Mouse (Mus musculus) heart, adult 2 months (tissue): ENCODE results near the gene Rbm3. TPM values are rescaled to one million over a fixed set of nuclear protein-coding genes. Genes with fewer than 3 reads are reported as not detected.

Source experiments
- DNase-seq, 2 experiments: peaks; one replicate each; pipeline ENCODE4 v3.0.0; 2021
- H3K27ac ChIP-seq: fragments of 200-600 bp; 2 replicates; pipeline ENCODE4 v1.8.1; 2022
- H3K27me3 ChIP-seq: fragments of 200-500 bp; 2 replicates; pipeline ENCODE4 v1.6.1; 2012; ENCODE audit warnings: mild to moderate bottlenecking, low read length, inconsistent platforms, mixed read lengths; ENCODE audit not compliant: control insufficient read depth, insufficient read depth
- H3K36me3 ChIP-seq: fragments of 200-500 bp; 2 replicates; pipeline ENCODE4 v1.6.1; 2012; ENCODE audit warnings: low read length, inconsistent platforms; ENCODE audit not compliant: control insufficient read depth, insufficient read depth
- H3K4me1 ChIP-seq: fragments of 200-500 bp; 2 replicates; pipeline ENCODE4 v1.6.1; 2011; ENCODE audit warnings: low read length; ENCODE audit not compliant: control insufficient read depth, insufficient read depth
- H3K4me3 ChIP-seq: fragments of 200-600 bp; 2 replicates; pipeline ENCODE4 v1.8.1; 2022
- H3K79me2 ChIP-seq: fragments of 200-500 bp; replicated peaks from 2 replicates; pipeline ENCODE4 v1.6.1; 2012; ENCODE audit warnings: mild to moderate bottlenecking, inconsistent platforms, low read length, moderate library complexity, mixed read lengths; ENCODE audit not compliant: control insufficient read depth, insufficient read depth
- H3K9ac ChIP-seq: fragments of 200-500 bp; 2 replicates; pipeline ENCODE4 v1.6.1; 2012; ENCODE audit warnings: low read depth, mild to moderate bottlenecking, control low read depth, inconsistent platforms, low read length, mixed read lengths
- CTCF ChIP-seq: fragments of 200-600 bp; IDR thresholded peaks from 2 replicates; pipeline ENCODE4 v1.8.1; 2022; ENCODE audit warnings: antibody characterized with exemption, mild to moderate bottlenecking, moderate library complexity
- EP300 ChIP-seq: fragments of 200-500 bp; IDR thresholded peaks from 2 replicates; pipeline ENCODE4 v1.6.1; 2011; ENCODE audit warnings: low read depth, low read length, control low read depth; ENCODE audit not compliant: insufficient read depth
- POLR2A ChIP-seq: fragments of 200-500 bp; IDR thresholded peaks from 2 replicates; pipeline ENCODE4 v1.6.1; 2011; ENCODE audit warnings: mild to moderate bottlenecking, low read depth, low read length, control low read depth; ENCODE audit not compliant: insufficient read depth
- WGBS: fragments of 180-500 bp; shearing (Covaris S2); methylation state at CpG from one replicate; pipeline ENCODE4 v1.1.7; 2018; 5-methylcytosine and 5-hydroxymethylcytosine counted together
- intact Hi-C: fragments of 180-260 bp; cut with DNase I; formaldehyde crosslinking; loops from one replicate; pipeline ENCODE4 v1.15.1; 2025
- polyA plus RNA-seq: library from polyadenylated mRNA; depleted of rRNA; stranded (reverse); fragments of >200 nt; gene quantifications from 2 replicates; pipeline ENCODE4 v1.2.3, GENCODE M21; 2012
- total RNA-seq, 2 experiments: library from RNA; stranded (reverse); gene quantifications; 2 replicates each; pipeline ENCODE4 v1.2.3; 2021

Rbm3 gene
- total and polyA plus RNA-seq, 3 experiments, result 38.1 to 78.9 (median 44.1) TPM

GRCm38 (mm10) chrX:8164471-8164870, 18.8 kb upstream of the Rbm3 start:
- intact Hi-C loops, result no loop called here
- Histone ChIP-seq H3K9ac (no peak overlapping the region), H3K79me2 (no peaks in the 10 kb centered on the region), H3K27me3 (no peaks in the 10 kb centered on the region), H3K4me1 (no peaks in the 10 kb centered on the region; the same call in 1 of the 2 replicates), H3K4me3 (no peak overlapping the region), H3K27ac (no peak overlapping the region), H3K36me3 (no peaks in the 10 kb centered on the region)
- TF ChIP-seq CTCF, result no peak
- TF ChIP-seq POLR2A, result no peak
- TF ChIP-seq EP300, result no peak
- DNase-seq, result no peak
- 76% methylated on average over 4 of the region's 4 CpGs for WGBS

- intact Hi-C loops, result no loop called here
- 70% methylated on average over 5 of the region's 5 CpGs for WGBS
- no peak for DNase-seq
- no peak overlapping the region for H3K9ac ChIP-seq
- H3K36me3 ChIP-seq, result no peaks in the 10 kb centered on the region
- H3K27ac ChIP-seq, result no peak overlapping the region
- TF ChIP-seq CTCF (no peak), POLR2A (no peak), EP300 (no peak)
- no peaks in the 10 kb centered on the region for H3K79me2 ChIP-seq
- H3K27me3 ChIP-seq, result no peaks in the 10 kb centered on the region
- no peak overlapping the region for H3K4me3 ChIP-seq
- H3K4me1 ChIP-seq, result no peaks in the 10 kb centered on the region
These were observed 17.4 kb upstream of the Rbm3 start for GRCm38 (mm10) chrX:8163076-8163475.

GRCm38 (mm10) chrX:8143750-8144149, 1.9 kb downstream of the Rbm3 start:
- Histone ChIP-seq H3K27ac (no peak overlapping the region), H3K9ac (no peak overlapping the region), H3K4me3 (no peak overlapping the region), H3K79me2 (no peaks in the 10 kb centered on the region), H3K36me3 (peaks cover 9% of the 10 kb centered on the region), H3K27me3 (no peaks in the 10 kb centered on the region), H3K4me1 (peaks cover 2% of the 10 kb centered on the region; the same call in 1 of the 2 replicates)
- TF ChIP-seq POLR2A (no peak), CTCF (no peak), EP300 (no peak)
- intact Hi-C loops, result loop anchor here (10.0 kb wide), 1 partner anchor 111 kb away; the partner anchor contains the start of gene Ftsj1
- 58% methylated on average over 7 of the region's 7 CpGs for WGBS
- DNase-seq, result no peak

- no peak for TF ChIP-seq CTCF
- 65% methylated on average over 7 of the region's 7 CpGs for WGBS
- peaks cover 2% of the 10 kb centered on the region; the same call in 1 of the 2 replicates for H3K4me1 ChIP-seq
- intact Hi-C loops, result loop anchor here (10.0 kb wide), 1 partner anchor 112 kb away; the partner anchor contains the start of gene Ftsj1
- peaks cover 9% of the 10 kb centered on the region for H3K36me3 ChIP-seq
- no peak overlapping the region for H3K27ac ChIP-seq
- H3K27me3 ChIP-seq, result no peaks in the 10 kb centered on the region
- H3K79me2 ChIP-seq, result no peaks in the 10 kb centered on the region
- DNase-seq, result no peak
- H3K4me3 ChIP-seq, result no peak overlapping the region
- H3K9ac ChIP-seq, result no peak overlapping the region
These were observed 2.7 kb downstream of the Rbm3 start for GRCm38 (mm10) chrX:8142948-8143347.

- peaks cover 9% of the 10 kb centered on the region for H3K36me3 ChIP-seq
- intact Hi-C loops, result loop anchor here (10.0 kb wide), 1 partner anchor 114 kb away; the partner anchor contains the start of gene Ftsj1
- no peaks in the 10 kb centered on the region for H3K27me3 ChIP-seq
- 67% methylated on average over 3 of the region's 3 CpGs for WGBS
- H3K4me1 ChIP-seq, result peaks cover 2% of the 10 kb centered on the region; the same call in 1 of the 2 replicates
- H3K9ac ChIP-seq, result no peak overlapping the region
- no peak overlapping the region for H3K27ac ChIP-seq
- no peaks in the 10 kb centered on the region for H3K79me2 ChIP-seq
- DNase-seq, result no peak
- TF ChIP-seq CTCF, result no peak
- TF ChIP-seq EP300, result no peak
- TF ChIP-seq POLR2A, result no peak
- H3K4me3 ChIP-seq, result no peak overlapping the region
These were observed 4.6 kb downstream of the Rbm3 start for GRCm38 (mm10) chrX:8141058-8141457.

GRCm38 (mm10) chrX:8140446-8140845, 5.2 kb downstream of the Rbm3 start:
- no peaks in the 10 kb centered on the region for H3K27me3 ChIP-seq
- WGBS, result 91% methylated on average over 2 of the region's 2 CpGs
- no peak overlapping the region for H3K4me3 ChIP-seq
- no peak for DNase-seq
- intact Hi-C loops, result loop anchor here (10.0 kb wide), 1 partner anchor 114 kb away; the partner anchor contains the start of gene Ftsj1
- TF ChIP-seq CTCF, result no peak
- no peak for TF ChIP-seq EP300
- no peak for TF ChIP-seq POLR2A
- no peaks in the 10 kb centered on the region for H3K79me2 ChIP-seq
- H3K27ac ChIP-seq, result no peak overlapping the region
- H3K36me3 ChIP-seq, result peaks cover 9% of the 10 kb centered on the region
- peaks cover 2% of the 10 kb centered on the region; the same call in 1 of the 2 replicates for H3K4me1 ChIP-seq
- H3K9ac ChIP-seq, result no peak overlapping the region
